Mouse (Mus musculus) adrenal gland, postnatal 4 days (tissue): ENCODE data around the gene Dcst2. TPM values are rescaled to one million over a fixed set of nuclear protein-coding genes. Genes with fewer than 3 reads are reported as not detected.

ENCODE experiments used
- DNase-seq, 2 experiments: peaks; one replicate each; pipeline ENCODE4 v3.0.0; 2021 to 2022; ENCODE audit warnings: low spot score in 2 of 2, mixed read lengths in 2 of 2
- total RNA-seq, 2 experiments: library from RNA; stranded (reverse); gene quantifications; 2 replicates each; pipeline ENCODE4 v1.2.3; 2021

The Dcst2 gene
- total RNA-seq, 2 experiments from 2014 or later = 0.25 to 0.48 TPM

DNA sequence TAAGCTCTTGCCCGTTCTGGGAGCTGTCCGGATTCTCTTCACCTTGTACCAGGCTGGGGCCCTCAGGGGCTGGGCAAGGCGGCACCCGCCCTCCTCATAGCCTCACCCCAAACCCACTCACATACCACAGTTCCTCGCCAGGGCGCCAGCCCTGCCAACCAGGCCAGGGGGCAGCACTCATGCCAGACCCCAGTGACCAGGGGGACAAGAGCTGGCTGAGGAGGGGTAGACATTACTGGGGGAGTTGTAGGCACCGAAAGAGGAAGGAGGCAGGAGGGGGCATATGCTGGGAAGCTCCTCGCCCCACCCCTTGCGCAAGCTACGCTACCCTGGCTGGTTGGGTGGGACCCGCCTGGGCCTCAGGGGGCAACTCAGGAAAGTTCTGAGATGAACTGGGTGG, 25.9 kb downstream of the Dcst2 start:
- no peak for DNase-seq

DNA sequence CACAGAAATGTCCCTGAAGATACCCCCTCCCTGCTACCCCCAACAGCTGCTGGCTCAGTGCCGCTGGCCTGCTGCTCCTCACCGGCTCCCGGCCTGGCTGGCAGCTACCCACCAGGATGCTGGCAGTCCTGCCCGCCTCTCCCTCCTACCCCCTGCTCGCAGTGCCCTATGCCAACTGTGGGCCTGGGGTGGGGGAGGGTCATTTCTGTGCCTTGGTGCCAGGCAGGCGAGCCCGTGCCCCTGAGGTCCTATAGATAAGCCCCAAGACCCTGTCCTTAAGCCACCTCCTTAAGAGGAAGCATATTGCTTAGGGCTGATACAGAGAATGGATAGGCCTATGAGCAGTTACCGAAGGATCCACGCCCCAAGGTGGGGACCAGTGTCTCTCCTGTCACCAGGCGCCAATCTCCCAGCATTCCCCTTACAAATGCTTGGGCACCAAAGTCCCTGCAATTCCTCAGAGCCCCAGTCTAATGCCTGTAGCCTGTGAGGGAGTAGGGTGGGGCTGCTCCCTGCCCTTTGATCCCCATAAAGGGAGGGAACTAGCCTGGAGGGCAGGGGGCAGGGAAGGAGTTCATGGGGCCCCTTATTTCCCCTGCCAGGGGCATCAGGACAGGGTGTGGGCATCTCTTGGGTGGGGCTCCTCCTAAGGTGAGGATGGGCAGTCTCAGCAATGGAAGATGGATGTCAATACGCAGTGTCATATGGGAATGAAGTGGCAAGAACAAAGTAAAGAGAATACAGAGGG, 26.5 kb downstream of the Dcst2 start:
- DNase-seq = no peak

DNA sequence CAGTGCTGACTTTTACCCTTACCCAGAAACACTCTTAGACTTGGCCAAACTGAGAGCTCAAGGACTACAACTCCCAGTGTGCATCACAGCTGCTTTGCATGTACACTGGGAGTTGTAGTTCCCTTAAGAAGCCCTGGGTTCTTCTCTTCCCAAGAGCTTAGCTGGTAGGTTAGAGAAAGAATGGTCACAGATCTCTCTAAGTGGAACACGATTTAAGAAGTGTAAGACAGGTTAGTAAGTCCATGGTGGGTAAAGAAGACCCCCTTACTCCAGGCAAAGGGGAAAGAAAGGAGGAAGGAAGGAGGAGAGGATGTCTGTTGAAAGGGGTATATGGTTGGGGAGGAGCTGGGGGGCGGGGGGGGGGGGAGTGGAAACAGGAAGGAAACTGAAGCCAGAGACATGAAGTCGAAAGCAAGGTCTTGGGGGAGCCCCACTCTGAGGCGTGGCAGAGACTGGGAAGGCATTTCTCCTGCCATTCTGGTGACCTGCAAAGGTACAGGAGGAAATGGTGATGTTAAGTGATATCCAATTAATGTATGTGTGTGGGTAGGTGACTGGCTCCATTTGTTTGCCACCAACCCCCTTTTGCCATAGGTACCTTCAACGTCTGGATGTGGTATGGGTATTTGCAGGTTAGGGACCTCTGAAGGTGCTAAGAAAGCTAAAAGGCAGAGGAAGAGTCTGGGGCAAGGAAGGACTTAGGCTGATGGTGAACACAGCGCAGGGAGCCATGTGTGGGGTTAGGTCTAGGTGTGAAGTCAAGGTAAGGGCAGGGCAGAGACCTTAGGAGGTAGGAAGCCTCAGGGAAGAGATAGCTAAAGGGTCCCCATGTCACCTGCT, 27.3 kb downstream of the Dcst2 start:
- DNase-seq = no peak

DNA sequence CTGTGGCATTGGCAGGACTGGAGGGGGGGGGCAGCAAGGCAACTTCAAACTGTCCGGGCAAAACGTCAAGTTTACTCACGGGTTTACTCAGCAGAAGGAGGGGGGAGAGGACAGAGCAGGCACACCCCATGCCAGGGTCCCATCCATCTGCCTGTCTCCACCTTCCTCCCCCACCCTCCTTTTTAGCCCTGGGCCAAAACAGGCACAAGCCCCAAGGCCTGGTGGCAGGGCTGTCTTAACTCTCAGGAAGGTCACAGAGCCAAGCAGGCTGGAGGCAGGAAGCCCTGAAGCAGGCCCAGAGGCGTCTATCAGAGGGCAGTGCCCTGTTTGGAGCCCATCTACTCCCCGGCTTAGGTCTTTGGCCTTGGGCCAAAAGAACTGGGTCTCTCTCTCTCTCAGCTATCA, 28.3 kb downstream of the Dcst2 start:
- DNase-seq = peak in 1 of 2 experiments; percentile 54

DNA sequence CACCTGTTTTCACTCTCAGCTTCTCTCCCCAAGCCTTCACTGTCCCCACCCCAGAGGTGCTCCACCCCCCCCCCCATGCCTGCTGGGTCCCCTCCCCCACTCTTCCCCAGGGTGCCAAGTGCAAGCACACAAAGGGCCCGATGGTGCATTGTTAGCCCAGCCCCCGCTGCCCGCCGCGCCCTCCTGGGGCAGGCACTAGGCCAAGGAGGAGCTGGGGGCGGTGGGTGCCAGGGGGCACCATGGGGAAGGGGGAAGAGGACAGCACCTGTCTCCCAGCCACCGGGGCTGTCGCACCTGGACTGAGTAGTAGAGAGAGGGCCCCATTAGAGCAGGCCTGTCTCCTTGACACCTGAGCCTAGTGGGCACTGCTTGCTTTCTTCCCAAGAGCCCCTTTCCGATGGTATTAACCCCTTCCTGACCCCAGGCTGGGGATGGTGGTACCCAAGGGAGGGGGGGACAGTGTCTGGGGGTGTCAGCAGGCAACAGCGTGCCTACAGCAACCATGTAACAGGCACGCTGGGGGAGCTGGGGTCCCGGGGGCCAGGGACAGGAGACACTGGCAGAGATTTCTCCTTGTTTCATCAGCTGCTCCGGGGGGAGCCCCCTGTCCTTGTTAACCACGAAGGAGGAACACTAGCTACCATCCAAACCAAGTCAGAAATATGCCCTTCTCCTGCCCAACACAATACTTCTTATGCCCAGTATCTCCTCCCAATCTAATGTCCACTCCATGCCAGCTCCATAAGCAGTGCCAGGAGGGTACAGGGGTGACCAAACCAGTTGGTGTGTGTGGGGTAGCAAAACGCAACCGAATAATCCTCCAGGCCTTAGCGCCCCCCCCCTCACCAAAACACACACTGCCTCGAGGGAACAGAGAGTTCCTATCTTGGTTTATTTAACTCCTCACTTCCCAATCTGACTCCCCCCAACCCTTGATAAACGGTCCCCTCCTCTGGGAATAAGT, 29.2 kb downstream of the Dcst2 start:
- no peak for DNase-seq

DNA sequence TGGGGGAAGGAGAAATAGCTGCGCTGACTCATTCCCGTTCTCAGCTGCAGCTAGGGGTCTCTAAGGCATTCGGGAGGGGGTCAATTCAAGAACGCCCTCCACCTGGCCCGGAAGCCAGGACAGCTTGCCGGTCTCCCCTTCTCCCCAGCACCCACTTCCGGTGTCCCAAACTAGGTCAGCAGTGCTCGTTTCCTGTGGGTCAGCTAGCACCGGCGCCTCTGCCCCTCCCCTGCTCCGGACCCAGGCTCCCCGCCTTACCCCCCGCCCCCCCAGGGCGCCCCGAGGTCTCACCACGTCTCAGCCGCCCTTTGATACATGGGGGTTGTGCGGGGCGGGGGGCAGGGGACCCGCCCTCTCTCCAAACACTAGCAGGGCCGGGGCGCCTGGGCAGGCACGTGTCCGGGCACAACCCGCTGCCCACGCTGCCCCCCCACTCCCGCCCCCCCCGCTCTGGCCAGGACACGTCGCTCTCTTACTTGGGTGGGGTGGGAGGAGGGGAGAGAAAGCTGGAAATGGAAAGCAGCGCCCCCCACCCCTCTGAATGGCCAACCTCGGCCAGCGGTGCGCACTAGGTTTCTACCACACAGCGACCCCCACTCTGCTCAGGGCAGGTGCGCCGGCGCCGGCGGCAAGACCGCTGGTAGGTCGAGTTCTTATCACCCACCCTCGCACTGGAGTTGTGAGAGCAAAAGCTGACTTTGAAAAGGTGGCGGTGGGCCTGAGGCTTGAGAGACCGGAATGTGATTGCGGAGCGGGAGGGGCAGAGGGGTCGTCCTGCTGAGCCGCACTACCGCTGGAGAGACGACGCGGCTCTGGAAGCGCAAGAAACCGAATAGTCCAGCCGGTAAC, 30.1 kb downstream of the Dcst2 start:
- DNase-seq = peak in 1 of 2 experiments; percentile 61

DNA sequence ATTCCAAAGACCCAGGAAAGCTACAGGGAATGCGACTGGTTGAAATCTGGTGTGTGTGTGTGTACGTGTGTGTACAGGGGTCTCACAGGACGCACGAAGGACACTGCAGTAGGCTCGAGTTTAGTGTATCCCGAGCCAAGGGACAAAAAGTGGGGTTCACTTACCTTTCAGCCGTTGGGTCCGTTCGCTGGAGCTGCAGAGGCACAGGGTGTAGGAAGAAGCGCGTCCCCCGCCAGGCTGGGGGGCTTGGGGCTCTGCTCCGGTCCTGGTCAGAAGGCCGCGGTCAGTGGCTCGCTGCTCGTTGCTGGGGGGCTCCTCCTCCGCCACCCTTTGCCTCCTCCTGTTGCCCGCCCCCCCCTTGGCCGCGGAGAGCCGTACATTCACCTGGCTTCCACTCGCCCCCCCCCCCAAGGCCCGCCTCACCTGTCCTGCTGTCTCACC, 31.1 kb downstream of the Dcst2 start:
- DNase-seq = no peak

DNA sequence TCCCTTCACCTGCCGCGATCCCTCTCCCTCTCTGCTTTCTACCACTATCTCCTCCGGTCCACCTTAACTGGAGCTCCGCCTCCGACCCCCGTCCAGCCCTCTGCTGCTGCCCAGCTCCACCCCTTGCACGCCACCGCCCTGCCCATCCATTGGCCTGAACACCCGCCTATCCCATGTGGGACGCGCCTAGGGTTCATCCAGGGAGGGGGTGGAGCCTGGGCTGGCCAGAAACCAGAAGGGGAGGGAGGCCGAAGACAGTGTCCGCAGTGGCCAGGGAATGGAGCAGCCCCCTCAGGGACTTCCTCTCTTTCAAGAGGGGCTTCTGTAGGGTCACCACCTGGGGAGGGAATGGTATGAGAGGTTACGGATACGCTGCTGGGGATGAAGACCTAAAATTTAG, 31.8 kb downstream of the Dcst2 start:
- peak; percentile 90 to 99 for DNase-seq

DNA sequence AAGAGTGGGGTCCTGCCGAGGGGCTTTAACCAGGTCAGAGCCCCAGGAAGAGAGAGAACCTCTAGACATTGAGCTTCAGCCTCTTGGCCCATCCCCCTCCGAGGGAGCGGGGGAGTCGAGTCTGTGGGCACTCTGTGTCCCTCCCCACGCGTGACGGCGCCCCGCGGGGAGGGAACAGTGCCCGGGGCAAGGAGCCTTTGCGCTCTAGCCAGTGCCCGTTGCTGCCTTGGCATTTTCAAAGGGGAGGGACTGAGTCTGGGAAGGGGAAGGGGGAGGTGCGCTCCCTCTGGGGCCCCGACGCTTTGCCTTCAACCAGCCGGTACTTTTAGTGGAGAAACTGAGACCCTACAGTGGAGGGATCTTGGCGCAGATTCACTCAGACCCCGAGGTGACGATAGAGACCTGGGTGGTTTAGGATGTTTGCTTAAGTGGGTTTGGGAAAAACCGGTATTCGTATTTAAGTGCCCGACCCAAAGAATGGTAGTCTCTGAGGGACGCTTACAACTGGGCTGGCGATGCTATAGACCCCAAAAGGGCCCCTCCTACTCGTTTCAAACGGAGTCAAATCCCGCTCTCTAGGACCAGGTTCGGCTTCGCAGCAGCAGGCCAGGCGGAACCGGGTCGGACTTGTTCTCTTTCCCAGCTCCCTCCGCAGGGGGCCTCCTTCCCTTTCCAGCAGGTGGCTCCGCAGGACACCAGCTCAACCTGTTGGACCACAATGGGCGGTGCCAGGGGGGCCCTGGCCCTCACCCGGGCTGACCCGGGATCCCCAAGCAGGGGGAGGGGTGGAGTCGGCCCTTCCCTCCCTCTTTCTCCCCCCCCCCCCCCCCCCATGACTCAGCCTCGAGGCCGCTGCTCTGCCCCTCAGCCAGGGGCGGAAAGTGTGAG, 32.5 kb downstream of the Dcst2 start, which contains the start of gene Zbtb7b:
Gene Zbtb7b (minus strand): TSS at position 771 of the 888 bp plus-strand sequence.
- DNase-seq = peak; percentile 63 to 73

DNA sequence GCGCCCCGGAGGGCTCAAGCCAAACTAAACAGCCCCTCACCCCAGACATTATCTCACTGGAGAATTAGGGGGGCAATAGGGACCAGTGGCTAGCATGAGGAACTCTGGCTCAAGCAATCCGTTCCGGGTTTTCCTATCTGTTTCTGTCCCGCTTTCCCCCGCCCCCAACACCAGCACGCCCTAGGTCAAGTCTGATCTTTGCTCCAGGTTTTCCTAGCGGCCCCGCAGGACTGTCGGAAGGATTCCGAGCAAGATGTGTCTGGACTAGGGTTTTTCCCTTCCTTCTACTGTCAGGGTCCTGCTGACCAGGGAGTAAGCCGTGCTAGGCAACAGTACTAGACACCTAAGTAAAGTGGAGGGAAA, 33.1 kb downstream of the Dcst2 start:
- peak; percentile 56 to 73 for DNase-seq

DNA sequence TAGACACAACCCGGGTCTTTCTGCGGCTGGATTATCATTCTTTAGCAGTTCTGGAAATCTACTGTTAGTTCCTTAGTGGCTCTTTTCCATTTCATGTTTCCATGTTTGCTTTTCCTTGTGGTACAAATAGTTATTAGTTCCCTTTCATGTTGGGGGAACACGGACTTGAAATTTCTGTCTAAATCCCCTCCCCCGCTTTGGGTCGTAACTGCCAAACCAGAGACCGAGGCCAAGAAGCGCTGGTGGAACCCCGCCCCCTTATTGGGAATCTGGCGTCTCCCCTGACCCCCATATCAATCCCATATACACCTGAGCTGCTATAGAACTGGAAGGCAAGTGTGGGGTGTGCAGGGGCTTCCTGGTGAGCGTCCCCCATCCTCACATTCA, 33.6 kb downstream of the Dcst2 start:
- DNase-seq = no peak

DNA sequence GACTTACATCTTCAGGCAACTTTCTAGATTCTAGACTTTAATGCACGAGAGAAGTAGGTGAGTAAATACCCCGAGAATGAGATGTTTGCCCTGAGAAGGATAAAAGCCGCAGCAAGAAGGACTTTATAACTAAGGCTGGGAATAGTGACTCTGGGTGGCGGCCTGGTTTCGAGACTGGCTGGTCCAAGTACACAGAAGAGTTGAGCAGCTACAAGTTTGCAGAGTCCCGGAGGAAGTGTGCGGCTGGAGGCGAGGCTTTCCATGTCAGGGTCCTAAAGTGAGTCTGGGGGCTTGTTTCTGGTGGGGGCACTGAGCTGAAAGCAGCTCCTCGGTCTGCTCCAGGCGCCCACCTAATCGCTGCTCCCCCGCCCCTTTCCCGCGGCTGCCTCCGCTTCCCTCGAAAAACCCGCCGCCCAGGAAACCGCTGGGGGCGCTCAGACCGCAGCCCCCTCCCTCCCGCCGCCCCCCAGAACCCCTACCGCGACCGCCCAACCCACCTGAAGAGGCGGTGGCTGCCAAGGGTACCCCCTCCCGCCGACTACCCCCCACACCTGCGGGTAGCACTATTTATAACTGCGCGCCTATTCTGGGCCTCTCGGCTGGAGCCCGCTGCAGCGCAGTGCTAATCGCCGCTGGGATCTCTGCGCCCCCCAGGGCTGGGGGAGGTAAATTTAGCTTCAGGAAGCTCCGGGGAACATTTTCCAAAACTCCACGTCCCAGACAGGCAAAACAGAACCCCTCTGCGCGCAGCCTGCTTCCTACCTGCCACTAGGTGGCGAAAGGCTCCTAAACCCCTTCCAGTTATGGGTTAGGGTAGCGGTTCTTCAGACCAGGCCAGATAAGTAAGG, 34.3 kb downstream of the Dcst2 start:
- DNase-seq = no peak

DNA sequence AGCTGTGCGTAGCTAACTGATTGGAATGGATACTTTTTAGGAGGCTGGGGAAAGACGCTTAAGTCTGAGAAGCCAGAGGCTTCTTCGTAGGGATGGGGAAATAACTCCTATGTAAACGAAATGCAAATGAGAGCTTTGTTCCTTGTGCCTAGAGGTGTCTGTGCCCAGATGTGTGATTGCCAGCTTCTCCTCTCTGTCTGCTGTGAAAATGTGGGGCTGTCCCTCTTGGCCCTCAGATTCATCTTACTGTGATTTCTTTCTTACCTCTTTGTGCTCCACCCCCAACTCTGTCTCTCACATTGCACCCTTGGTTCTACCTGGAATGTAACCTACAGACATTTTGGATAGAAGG, 34.9 kb downstream of the Dcst2 start:
- no peak for DNase-seq

DNA sequence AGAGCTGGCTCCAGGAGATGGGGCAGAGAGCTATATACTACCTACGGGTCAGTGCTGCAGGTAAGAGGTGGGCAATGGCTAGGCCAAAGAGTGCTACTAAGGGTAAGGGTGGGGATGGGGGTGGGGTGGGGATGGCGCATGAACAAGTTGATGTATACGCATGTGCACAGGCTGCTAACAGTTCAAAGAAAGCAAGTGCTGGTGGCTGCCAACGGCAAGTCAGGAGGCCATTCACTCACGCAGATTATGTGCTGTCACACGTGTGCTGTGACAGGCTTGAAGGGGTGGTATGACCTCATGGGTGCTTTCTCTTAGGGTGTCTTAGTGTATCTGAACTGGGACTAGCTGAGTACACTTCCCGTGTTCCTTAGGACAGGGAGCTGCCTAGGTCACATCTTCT, 39.6 kb downstream of the Dcst2 start:
- DNase-seq = no peak

DNA sequence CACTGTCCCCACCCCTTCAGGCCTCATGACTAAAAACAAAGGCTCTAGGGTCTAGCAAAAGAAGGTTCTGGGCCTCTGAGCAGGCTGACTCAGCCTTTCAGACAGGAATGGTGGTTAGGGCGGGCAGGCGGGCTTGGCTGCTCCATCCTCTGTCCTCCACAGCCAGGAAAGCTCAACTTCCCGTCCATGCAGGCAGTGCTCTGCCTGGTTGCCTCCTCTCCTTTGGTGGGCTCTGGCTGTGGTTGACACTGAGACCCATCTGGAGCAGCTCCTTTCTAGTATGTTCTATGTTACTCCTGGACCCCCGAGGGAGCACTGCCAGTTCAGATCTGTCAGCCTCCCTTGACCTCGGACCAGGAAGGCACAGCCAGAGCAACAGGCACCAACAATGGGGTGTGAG, 40.9 kb downstream of the Dcst2 start, which contains the start of gene Lenep:
Gene Lenep (minus strand): TSS at position 101 of the 400 bp plus-strand sequence.
- no peak for DNase-seq

DNA sequence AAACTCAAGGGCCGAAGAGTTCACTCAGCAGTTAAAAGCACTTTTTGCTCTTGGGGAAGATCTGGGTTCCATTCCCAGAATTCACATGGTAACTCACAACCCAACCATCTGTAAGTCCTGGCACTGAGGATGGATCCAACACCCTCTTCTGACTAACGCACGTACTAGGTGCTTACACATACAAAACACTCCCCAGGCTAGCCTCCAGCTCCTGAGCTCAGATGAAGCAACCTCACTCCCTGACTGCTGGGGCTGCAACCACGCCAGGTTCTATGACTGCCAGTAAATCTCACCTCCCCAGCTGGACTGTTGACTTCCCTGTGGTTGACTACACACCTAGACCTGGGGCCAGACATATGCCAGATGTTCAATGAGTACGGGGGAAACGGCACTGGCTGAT, 45.1 kb downstream of the Dcst2 start:
- no peak for DNase-seq

DNA sequence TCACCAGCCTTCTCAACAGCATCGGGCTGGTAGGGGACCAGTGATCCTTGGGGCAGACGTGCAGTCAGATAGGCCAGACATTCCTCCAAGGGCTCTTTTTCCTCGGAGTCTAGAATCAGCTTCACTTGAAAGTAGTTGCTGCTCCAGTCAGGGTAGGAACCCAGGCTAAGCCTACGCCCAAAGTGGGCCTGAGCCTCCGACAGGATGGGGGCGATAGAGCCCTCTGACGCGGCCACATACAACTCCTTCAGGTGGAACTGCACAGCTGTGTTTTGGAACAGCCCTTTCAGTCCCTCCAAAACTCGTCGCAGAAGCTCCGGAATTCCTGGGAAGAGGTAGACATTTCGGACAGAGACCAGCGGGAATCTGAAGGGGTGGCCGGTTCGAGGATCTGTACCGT, 46.7 kb downstream of the Dcst2 start:
- DNase-seq = no peak

DNA sequence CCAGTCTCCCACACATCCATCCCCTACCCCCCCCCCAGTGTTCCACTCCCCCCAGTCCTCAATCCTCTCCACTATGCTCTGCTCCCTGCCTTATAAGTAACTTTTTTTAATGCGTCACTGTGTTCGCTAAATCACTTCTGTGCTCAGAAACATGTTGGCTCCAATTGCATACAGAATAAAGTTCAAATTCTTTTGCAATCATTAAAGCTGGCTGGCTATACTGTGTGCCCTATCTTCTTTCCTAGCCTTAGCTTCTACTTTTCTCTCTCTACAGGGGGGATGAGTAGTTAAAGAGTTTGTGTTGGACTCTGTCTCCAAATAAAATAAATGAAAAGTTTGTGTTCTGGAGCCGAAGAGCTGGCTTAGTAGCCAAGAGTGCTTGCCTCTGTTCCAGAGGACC, 47.9 kb downstream of the Dcst2 start:
- no peak for DNase-seq
